Mouse (Mus musculus): ENCODE data around the gene Btnl6. TPM values are rescaled to one million over a fixed set of nuclear protein-coding genes. Genes with fewer than 3 reads are reported as not detected.
"Not testable (repeated sequence)": the region's sequence is repeated elsewhere in the genome, so short reads cannot be mapped to it uniquely, and the experiment has no call there.

Gene Btnl6
- polyA plus RNA-seq, 1 experiment: not detected

- H3K4me3 ChIP-seq (ENCODE audit: insufficient read depth, low read depth, low read length): peak overlapping the region; percentile 35; the same call in 1 of the 2 replicates
- H3K4me1 ChIP-seq (ENCODE audit: control insufficient read depth, insufficient read depth, insufficient read length, low read length); H3K27ac ChIP-seq (replicated peaks; ENCODE audit: low read depth, low read length): not testable (repeated sequence)
These were observed 26.4 kb upstream of the Btnl6 start for GRCm38 (mm10) chr17:34543567-34543966.

- no peaks in the 10 kb centered on the region for H3K4me1 ChIP-seq (ENCODE audit: control insufficient read depth, insufficient read depth, insufficient read length, low read length)
- H3K27ac ChIP-seq (replicated peaks; ENCODE audit: low read depth, low read length): no peak overlapping the region
- no peak overlapping the region for H3K4me3 ChIP-seq (ENCODE audit: insufficient read depth, low read depth, low read length)
These were observed 15.5 kb upstream of the Btnl6 start for GRCm38 (mm10) chr17:34532671-34533070.

GRCm38 (mm10) chr17:34519001-34519400 lies 1.8 kb upstream of the Btnl6 start:
- H3K27ac ChIP-seq (replicated peaks; ENCODE audit: low read depth, low read length): no peak overlapping the region
- H3K4me1 ChIP-seq (ENCODE audit: control insufficient read depth, insufficient read depth, insufficient read length, low read length): no peaks in the 10 kb centered on the region
- H3K4me3 ChIP-seq (ENCODE audit: insufficient read depth, low read depth, low read length): no peak overlapping the region

GRCm38 (mm10) chr17:34518571-34518970 lies 1.4 kb upstream of the Btnl6 start:
- not testable (repeated sequence) for H3K4me1 ChIP-seq (ENCODE audit: control insufficient read depth, insufficient read depth, insufficient read length, low read length); H3K4me3 ChIP-seq (ENCODE audit: insufficient read depth, low read depth, low read length); H3K27ac ChIP-seq (replicated peaks; ENCODE audit: low read depth, low read length)

- H3K4me1 ChIP-seq (ENCODE audit: control insufficient read depth, insufficient read depth, insufficient read length, low read length): no peaks in the 10 kb centered on the region
- H3K27ac ChIP-seq (replicated peaks; ENCODE audit: low read depth, low read length): no peak overlapping the region
- no peak overlapping the region for H3K4me3 ChIP-seq (ENCODE audit: insufficient read depth, low read depth, low read length)
These were observed 643 bp upstream of the Btnl6 start for GRCm38 (mm10) chr17:34517795-34518194.

- H3K27ac ChIP-seq (replicated peaks; ENCODE audit: low read depth, low read length): no peak overlapping the region
- no peaks in the 10 kb centered on the region for H3K4me1 ChIP-seq (ENCODE audit: control insufficient read depth, insufficient read depth, insufficient read length, low read length)
- no peak overlapping the region for H3K4me3 ChIP-seq (ENCODE audit: insufficient read depth, low read depth, low read length)
These were observed 638 bp downstream of the Btnl6 start for GRCm38 (mm10) chr17:34516514-34516913.

GRCm38 (mm10) chr17:34511723-34512122 lies 5.4 kb downstream of the Btnl6 start:
- H3K27ac ChIP-seq (replicated peaks; ENCODE audit: low read depth, low read length); H3K4me3 ChIP-seq (ENCODE audit: insufficient read depth, low read depth, low read length); H3K4me1 ChIP-seq (ENCODE audit: control insufficient read depth, insufficient read depth, insufficient read length, low read length): not testable (repeated sequence)

- Histone ChIP-seq H3K4me3 (ENCODE audit: insufficient read depth, low read depth, low read length) (no peak overlapping the region), H3K4me1 (ENCODE audit: control insufficient read depth, insufficient read depth, insufficient read length, low read length) (no peaks in the 10 kb centered on the region), H3K27ac (replicated peaks; ENCODE audit: low read depth, low read length) (no peak overlapping the region)
These were observed 9.6 kb downstream of the Btnl6 start for GRCm38 (mm10) chr17:34507591-34507990.

- not testable (repeated sequence) for H3K4me3 ChIP-seq (ENCODE audit: insufficient read depth, low read depth, low read length); H3K4me1 ChIP-seq (ENCODE audit: control insufficient read depth, insufficient read depth, insufficient read length, low read length); H3K27ac ChIP-seq (replicated peaks; ENCODE audit: low read depth, low read length)
These were observed 19.4 kb downstream of the Btnl6 start for GRCm38 (mm10) chr17:34497726-34498125.

GRCm38 (mm10) chr17:34497319-34497718 lies 19.8 kb downstream of the Btnl6 start:
- not testable (repeated sequence) for H3K4me3 ChIP-seq (ENCODE audit: insufficient read depth, low read depth, low read length); H3K4me1 ChIP-seq (ENCODE audit: control insufficient read depth, insufficient read depth, insufficient read length, low read length); H3K27ac ChIP-seq (replicated peaks; ENCODE audit: low read depth, low read length)

GRCm38 (mm10) chr17:34496539-34496938 lies 20.6 kb downstream of the Btnl6 start:
- Histone ChIP-seq H3K27ac (replicated peaks; ENCODE audit: low read depth, low read length) (no peak overlapping the region), H3K4me3 (ENCODE audit: insufficient read depth, low read depth, low read length) (no peak overlapping the region), H3K4me1 (ENCODE audit: control insufficient read depth, insufficient read depth, insufficient read length, low read length) (no peaks in the 10 kb centered on the region)

- not testable (repeated sequence) for H3K4me3 ChIP-seq (ENCODE audit: insufficient read depth, low read depth, low read length); H3K4me1 ChIP-seq (ENCODE audit: control insufficient read depth, insufficient read depth, insufficient read length, low read length); H3K27ac ChIP-seq (replicated peaks; ENCODE audit: low read depth, low read length)
These were observed 22.0 kb downstream of the Btnl6 start for GRCm38 (mm10) chr17:34495156-34495555.

GRCm38 (mm10) chr17:34492796-34493195 lies 24.4 kb downstream of the Btnl6 start:
- Histone ChIP-seq H3K27ac (replicated peaks; ENCODE audit: low read depth, low read length) (no peak overlapping the region), H3K4me1 (ENCODE audit: control insufficient read depth, insufficient read depth, insufficient read length, low read length) (no peaks in the 10 kb centered on the region), H3K4me3 (ENCODE audit: insufficient read depth, low read depth, low read length) (no peak overlapping the region)

- H3K27ac ChIP-seq (replicated peaks; ENCODE audit: low read depth, low read length); H3K4me1 ChIP-seq (ENCODE audit: control insufficient read depth, insufficient read depth, insufficient read length, low read length); H3K4me3 ChIP-seq (ENCODE audit: insufficient read depth, low read depth, low read length): not testable (repeated sequence)
These were observed 39.7 kb downstream of the Btnl6 start, which contains the start of gene Btnl4 for GRCm38 (mm10) chr17:34477238-34478013. Gene Btnl4 (minus strand): TSS chr17:34477318.

- H3K4me3 ChIP-seq (ENCODE audit: insufficient read depth, low read depth, low read length): no peak overlapping the region
- no peaks in the 10 kb centered on the region for H3K4me1 ChIP-seq (ENCODE audit: control insufficient read depth, insufficient read depth, insufficient read length, low read length)
- H3K27ac ChIP-seq (replicated peaks; ENCODE audit: low read depth, low read length): no peak overlapping the region
These were observed 40.7 kb downstream of the Btnl6 start for GRCm38 (mm10) chr17:34476427-34476826.

- Histone ChIP-seq H3K27ac (replicated peaks; ENCODE audit: low read depth, low read length) (no peak overlapping the region), H3K4me3 (ENCODE audit: insufficient read depth, low read depth, low read length) (no peak overlapping the region), H3K4me1 (ENCODE audit: control insufficient read depth, insufficient read depth, insufficient read length, low read length) (no peaks in the 10 kb centered on the region)
These were observed 42.1 kb downstream of the Btnl6 start for GRCm38 (mm10) chr17:34475060-34475459.
